Mouse (Mus musculus): Measurements from ENCODE around the gene Necap2. TPM values are rescaled to one million over a fixed set of nuclear protein-coding genes. Genes with fewer than 3 reads are reported as not detected.

The Necap2 gene
- total and polyA plus RNA-seq, 2 experiments from 2014 or later, result 43.0 to 51.1 TPM

- TF ChIP-seq CTCF (IDR thresholded peaks at IDR 0.05; ENCODE audit: low read depth), result no peak
- DNase-seq, result no peak
- Histone ChIP-seq H3K9ac (no peak overlapping the region), H3K36me3 (ENCODE audit: insufficient read depth) (peaks cover 42% of the 10 kb centered on the region), H3K4me1 (ENCODE audit: insufficient read depth) (no peaks in the 10 kb centered on the region), H3K27me3 (ENCODE audit: insufficient read depth, low read length) (no peaks in the 10 kb centered on the region), H3K4me3 (ENCODE audit: low read depth, low read length) (no peak overlapping the region), H3K9me3 (ENCODE audit: low read length) (no peaks in the 10 kb centered on the region), H3K4me2 (ENCODE audit: low read depth) (no peak overlapping the region), H3K27ac (ENCODE audit: low read depth, low read length) (peak overlapping the region; percentile 21; the same call in 1 of the 2 replicates)
- peak; percentile 34 for ATAC-seq
- 77% methylated on average over 7 of the region's 7 CpGs for WGBS
Observed at GRCm38 (mm10) chr4:141113831-141114230, 35.7 kb upstream of the Necap2 start.

- DNase-seq, result no peak
- Histone ChIP-seq H3K27me3 (ENCODE audit: insufficient read depth, low read length) (no peaks in the 10 kb centered on the region), H3K9me3 (ENCODE audit: low read length) (no peaks in the 10 kb centered on the region), H3K27ac (ENCODE audit: low read depth, low read length) (no peak overlapping the region), H3K4me2 (ENCODE audit: low read depth) (no peak overlapping the region), H3K9ac (no peak overlapping the region), H3K36me3 (ENCODE audit: insufficient read depth) (peaks cover 2% of the 10 kb centered on the region; the same call in 1 of the 2 replicates), H3K4me1 (ENCODE audit: insufficient read depth) (no peaks in the 10 kb centered on the region), H3K4me3 (ENCODE audit: low read depth, low read length) (no peak overlapping the region)
- no peak for TF ChIP-seq CTCF (IDR thresholded peaks at IDR 0.05; ENCODE audit: low read depth)
- 40% methylated on average over 10 of the region's 10 CpGs for WGBS
- 0 out of 2 replicates have a peak, but pooled peaks have one; percentile 25 for ATAC-seq
Observed at GRCm38 (mm10) chr4:141108196-141108732, 30.1 kb upstream of the Necap2 start.

GRCm38 (mm10) chr4:141106526-141107183, 28.5 kb upstream of the Necap2 start:
- H3K27ac ChIP-seq (ENCODE audit: low read depth, low read length), result no peak overlapping the region
- 89% methylated on average over 16 of the region's 16 CpGs for WGBS
- no peaks in the 10 kb centered on the region for H3K27me3 ChIP-seq (ENCODE audit: insufficient read depth, low read length)
- H3K4me1 ChIP-seq (ENCODE audit: insufficient read depth), result no peaks in the 10 kb centered on the region
- no peak for DNase-seq
- H3K4me3 ChIP-seq (ENCODE audit: low read depth, low read length), result no peak overlapping the region
- TF ChIP-seq CTCF (IDR thresholded peaks at IDR 0.05; ENCODE audit: low read depth), result no peak
- H3K9me3 ChIP-seq (ENCODE audit: low read length), result no peaks in the 10 kb centered on the region
- ATAC-seq, result no peak
- no peak overlapping the region for H3K4me2 ChIP-seq (ENCODE audit: low read depth)
- no peaks in the 10 kb centered on the region for H3K36me3 ChIP-seq (ENCODE audit: insufficient read depth)
- H3K9ac ChIP-seq, result no peak overlapping the region

- 73% methylated on average over 6 of the region's 6 CpGs for WGBS
- Histone ChIP-seq H3K4me3 (ENCODE audit: low read depth, low read length) (no peak overlapping the region), H3K9me3 (ENCODE audit: low read length) (no peaks in the 10 kb centered on the region), H3K9ac (no peak overlapping the region), H3K27me3 (ENCODE audit: insufficient read depth, low read length) (no peaks in the 10 kb centered on the region), H3K27ac (ENCODE audit: low read depth, low read length) (no peak overlapping the region), H3K36me3 (ENCODE audit: insufficient read depth) (no peaks in the 10 kb centered on the region), H3K4me1 (ENCODE audit: insufficient read depth) (no peaks in the 10 kb centered on the region), H3K4me2 (ENCODE audit: low read depth) (no peak overlapping the region)
- ATAC-seq, result no peak
- peak; percentile 52 for TF ChIP-seq CTCF (IDR thresholded peaks at IDR 0.05; ENCODE audit: low read depth)
- peak; percentile 16 for DNase-seq
Observed at GRCm38 (mm10) chr4:141101855-141102254, 23.7 kb upstream of the Necap2 start.

- Histone ChIP-seq H3K9ac (no peak overlapping the region), H3K4me2 (ENCODE audit: low read depth) (no peak overlapping the region), H3K27me3 (ENCODE audit: insufficient read depth, low read length) (no peaks in the 10 kb centered on the region), H3K9me3 (ENCODE audit: low read length) (no peaks in the 10 kb centered on the region), H3K27ac (ENCODE audit: low read depth, low read length) (no peak overlapping the region), H3K4me1 (ENCODE audit: insufficient read depth) (no peaks in the 10 kb centered on the region), H3K4me3 (ENCODE audit: low read depth, low read length) (no peak overlapping the region), H3K36me3 (ENCODE audit: insufficient read depth) (no peaks in the 10 kb centered on the region)
- DNase-seq (no peak), ATAC-seq (no peak)
- 89% methylated on average over 9 of the region's 9 CpGs for WGBS
- no peak for TF ChIP-seq CTCF (IDR thresholded peaks at IDR 0.05; ENCODE audit: low read depth)
Observed at GRCm38 (mm10) chr4:141101291-141101690, 23.1 kb upstream of the Necap2 start.

GRCm38 (mm10) chr4:141099956-141100355, 21.8 kb upstream of the Necap2 start:
- no peak overlapping the region for H3K27ac ChIP-seq (ENCODE audit: low read depth, low read length)
- H3K4me3 ChIP-seq (ENCODE audit: low read depth, low read length), result no peak overlapping the region
- no peaks in the 10 kb centered on the region for H3K27me3 ChIP-seq (ENCODE audit: insufficient read depth, low read length)
- WGBS, result 75% methylated on average over 5 of the region's 5 CpGs
- no peak for ATAC-seq
- no peak overlapping the region for H3K4me2 ChIP-seq (ENCODE audit: low read depth)
- no peaks in the 10 kb centered on the region for H3K4me1 ChIP-seq (ENCODE audit: insufficient read depth)
- DNase-seq, result no peak
- TF ChIP-seq CTCF (IDR thresholded peaks at IDR 0.05; ENCODE audit: low read depth), result no peak
- no peak overlapping the region for H3K9ac ChIP-seq
- no peaks in the 10 kb centered on the region for H3K9me3 ChIP-seq (ENCODE audit: low read length)
- H3K36me3 ChIP-seq (ENCODE audit: insufficient read depth), result no peaks in the 10 kb centered on the region

GRCm38 (mm10) chr4:141098935-141099334, 20.8 kb upstream of the Necap2 start:
- ATAC-seq, result no peak
- Histone ChIP-seq H3K9me3 (ENCODE audit: low read length) (no peaks in the 10 kb centered on the region), H3K4me3 (ENCODE audit: low read depth, low read length) (no peak overlapping the region), H3K4me1 (ENCODE audit: insufficient read depth) (no peaks in the 10 kb centered on the region), H3K36me3 (ENCODE audit: insufficient read depth) (no peaks in the 10 kb centered on the region), H3K27me3 (ENCODE audit: insufficient read depth, low read length) (no peaks in the 10 kb centered on the region), H3K27ac (ENCODE audit: low read depth, low read length) (no peak overlapping the region), H3K9ac (no peak overlapping the region), H3K4me2 (ENCODE audit: low read depth) (no peak overlapping the region)
- no peak for DNase-seq
- no peak for TF ChIP-seq CTCF (IDR thresholded peaks at IDR 0.05; ENCODE audit: low read depth)
- 87% methylated on average over 4 of the region's 4 CpGs for WGBS

Data from forebrain, postnatal 0 days (tissue).